Mouse (Mus musculus) T-helper 17 cell (primary cell): Measurements from ENCODE around the gene Vav1.

ENCODE experiments used
- in situ Hi-C, 2 experiments: fragments of 300-600 bp; cut with MboI, MseI; formaldehyde crosslinking; loops; 1 replicate in 1 of 2; 2 replicates in 1 of 2; pipeline ENCODE4 v1.15.1; 2025; ENCODE audit warnings: high pct_unique_total_duplicates in 2 of 2

Vav1 gene

DNA sequence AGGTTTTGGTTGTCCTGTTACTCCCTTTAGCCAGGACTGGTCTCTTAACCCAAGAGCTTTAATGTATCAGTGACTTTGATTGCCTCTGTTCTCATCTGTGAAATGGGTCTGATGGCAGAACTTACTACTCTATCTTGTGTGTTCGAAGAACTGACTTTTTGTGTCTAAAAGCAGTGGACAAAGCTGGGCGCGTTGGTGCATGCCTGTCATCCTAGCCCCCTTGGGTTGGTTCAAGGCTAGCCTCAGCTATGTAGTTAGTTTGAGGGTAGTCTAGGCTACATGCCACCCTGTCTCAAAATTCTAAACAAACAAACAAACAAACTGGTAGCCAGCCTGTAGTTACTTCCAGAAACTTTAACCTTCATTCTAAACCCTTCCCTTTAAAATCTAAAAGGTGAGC is 27.5 kb upstream of the Vav1 start:
- in situ Hi-C loops: no loop called here

GRCm38 (mm10) chr17:57253306-57253705 is 25.6 kb upstream of the Vav1 start:
- in situ Hi-C loops: no loop called here

- in situ Hi-C loops: no loop called here
Measured at GRCm38 (mm10) chr17:57255354-57255753, 23.5 kb upstream of the Vav1 start.

- in situ Hi-C loops: no loop called here
Measured at GRCm38 (mm10) chr17:57256921-57257485, 21.9 kb upstream of the Vav1 start.

DNA sequence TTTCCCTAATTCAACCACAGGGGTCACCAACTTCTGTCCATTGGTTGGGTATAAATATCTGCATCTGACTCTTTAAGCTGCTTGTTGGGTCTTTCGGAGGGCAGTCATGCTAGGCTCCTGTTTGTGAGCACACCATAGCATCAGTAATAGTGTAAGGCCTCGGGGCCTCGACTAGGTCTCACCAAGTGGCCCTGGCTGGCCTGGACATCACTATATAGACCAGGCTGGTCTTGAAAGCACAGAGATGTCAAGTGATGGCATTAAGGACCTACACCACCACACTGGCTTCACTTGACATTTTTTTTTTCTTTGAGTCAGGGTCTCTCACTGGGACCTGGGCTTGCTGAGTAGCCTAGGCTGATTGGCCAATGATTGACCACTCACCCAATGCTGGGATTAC is 20.7 kb upstream of the Vav1 start:
- in situ Hi-C loops: no loop called here

DNA sequence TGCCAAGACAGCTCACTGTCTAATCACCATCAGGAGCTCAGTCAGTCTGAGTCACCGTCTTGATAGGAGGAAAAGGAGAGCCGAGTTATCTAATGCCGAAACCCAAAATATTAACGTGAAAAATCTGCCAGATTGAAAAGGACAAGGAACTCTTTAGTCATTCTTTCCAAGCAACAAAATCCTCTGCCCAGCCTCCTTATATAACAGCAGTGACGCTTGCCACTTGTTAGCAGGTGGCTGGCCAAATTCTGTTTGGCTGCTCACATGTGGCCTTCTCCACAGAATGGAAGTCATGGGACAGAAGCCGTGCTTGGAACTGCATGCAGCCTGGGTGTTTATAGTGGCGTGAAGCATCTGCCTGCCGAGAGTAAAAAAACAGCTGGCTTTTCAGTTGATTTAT is 19.2 kb upstream of the Vav1 start:
- in situ Hi-C loops: loop anchor here in 1 of 2 experiments (5.0 kb wide), 1 partner anchor 167 kb away; no protein-coding TSS in a partner anchor

GRCm38 (mm10) chr17:57260351-57260750 is 18.5 kb upstream of the Vav1 start:
- in situ Hi-C loops: loop anchor here in 1 of 2 experiments (5.0 kb wide), 1 partner anchor 168 kb away; no protein-coding TSS in a partner anchor

- in situ Hi-C loops: loop anchor here in 1 of 2 experiments (5.0 kb wide), 1 partner anchor 169 kb away; no protein-coding TSS in a partner anchor
Measured at GRCm38 (mm10) chr17:57261286-57261685, 17.6 kb upstream of the Vav1 start.

DNA sequence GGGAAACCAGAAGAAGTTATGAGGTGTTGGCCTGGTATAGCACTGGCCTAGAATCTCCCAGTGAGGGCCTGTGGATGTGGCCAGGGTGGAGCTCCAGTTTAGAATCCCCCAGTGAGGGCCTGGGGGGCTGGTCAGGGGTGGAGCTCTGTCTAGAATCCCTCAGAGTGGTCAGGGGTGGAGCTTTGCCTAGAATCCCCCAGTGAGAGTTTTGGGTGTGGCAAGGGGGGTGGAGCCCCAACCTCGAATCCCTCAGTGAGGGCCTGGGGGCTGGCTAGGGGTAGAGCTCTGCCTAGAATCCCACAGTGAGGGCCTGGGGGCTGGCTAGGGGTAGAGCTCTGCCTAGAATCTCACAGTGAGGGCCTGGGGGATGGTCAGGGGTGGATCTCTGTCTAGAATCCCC is 17.1 kb upstream of the Vav1 start:
- in situ Hi-C loops: loop anchor here in 1 of 2 experiments (5.0 kb wide), 1 partner anchor 169 kb away; no protein-coding TSS in a partner anchor

DNA sequence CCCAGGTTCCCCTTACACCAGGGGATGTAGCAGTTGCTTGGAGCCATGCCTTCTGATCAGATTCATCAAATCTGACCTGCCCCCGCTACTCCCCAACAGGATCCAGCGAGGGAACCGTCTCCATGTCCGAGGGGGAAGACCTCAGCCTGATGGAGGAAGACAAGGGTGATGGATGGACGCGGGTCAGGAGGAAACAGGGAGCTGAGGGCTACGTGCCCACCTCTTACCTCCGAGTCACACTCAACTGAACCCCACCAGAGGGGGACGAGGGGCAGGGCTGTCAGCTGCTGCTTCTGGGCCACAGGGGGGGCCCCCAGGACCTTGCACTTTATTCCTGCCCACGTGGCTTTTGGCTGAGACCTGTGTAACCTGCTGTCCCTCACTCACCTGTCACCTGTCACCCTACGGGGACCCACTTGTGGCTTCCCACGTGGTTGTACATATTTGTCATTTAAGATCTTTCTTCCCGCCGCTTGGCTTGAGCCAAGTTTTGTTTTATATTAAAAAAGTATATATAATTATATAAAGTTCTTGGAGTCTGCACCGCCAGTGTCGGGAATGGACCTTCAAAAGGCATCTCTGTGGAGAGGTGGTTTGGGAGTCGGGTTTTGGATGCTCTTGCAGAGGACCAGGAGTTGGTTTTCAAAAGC is 15.9 kb upstream of the Vav1 start:
- in situ Hi-C loops: loop anchor here in 1 of 2 experiments (5.0 kb wide), 1 partner anchor 171 kb away; no protein-coding TSS in a partner anchor

GRCm38 (mm10) chr17:57264164-57264563 is 14.7 kb upstream of the Vav1 start:
- in situ Hi-C loops: loop anchor here in 1 of 2 experiments (5.0 kb wide), 1 partner anchor 172 kb away; no protein-coding TSS in a partner anchor

- in situ Hi-C loops: loop anchor here in 1 of 2 experiments (5.0 kb wide), 1 partner anchor 173 kb away; no protein-coding TSS in a partner anchor
Measured at GRCm38 (mm10) chr17:57264972-57265945, 13.6 kb upstream of the Vav1 start.

GRCm38 (mm10) chr17:57267556-57268126 is 11.3 kb upstream of the Vav1 start:
- in situ Hi-C loops: no loop called here

DNA sequence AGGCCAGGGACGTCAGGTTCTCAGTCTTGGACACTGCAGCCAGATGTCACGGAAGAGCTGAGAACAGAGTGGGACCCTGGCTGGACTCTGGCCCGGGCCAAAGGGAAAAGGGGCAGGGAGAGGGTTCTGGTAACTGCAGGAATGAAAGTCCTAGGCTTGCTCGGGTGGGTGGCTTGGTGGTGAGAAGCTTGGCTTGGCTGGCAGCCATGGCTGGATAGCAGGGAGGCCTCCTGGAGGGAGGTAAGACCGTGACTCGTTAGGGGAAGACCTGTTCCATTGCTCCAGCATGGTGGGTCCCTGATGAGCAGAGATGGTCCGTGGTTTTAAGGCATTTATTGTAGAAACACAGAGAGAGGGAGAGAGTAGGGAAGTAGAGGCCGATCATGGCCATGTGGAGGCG is 7.6 kb upstream of the Vav1 start:
- in situ Hi-C loops: no loop called here

DNA sequence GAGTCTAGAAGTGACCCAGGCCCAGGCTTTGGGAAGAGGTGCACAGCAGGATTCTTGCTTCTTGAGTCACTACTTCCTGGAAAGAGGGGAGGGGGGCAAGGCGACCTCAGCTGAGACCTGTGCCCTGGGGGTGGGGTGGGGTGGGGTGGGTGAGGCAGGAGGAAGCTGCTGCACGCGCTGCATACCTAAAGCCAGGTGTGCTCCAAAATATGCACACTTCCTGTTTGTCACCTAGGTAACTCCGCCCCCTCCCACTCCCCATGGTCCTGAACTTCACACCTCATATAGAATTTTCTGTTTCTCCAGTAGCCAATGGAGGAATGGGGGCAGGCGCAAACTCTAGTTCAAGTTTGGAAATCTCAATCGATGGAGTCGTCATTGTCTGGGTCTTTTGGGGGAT is 5.1 kb upstream of the Vav1 start:
- in situ Hi-C loops: no loop called here

DNA sequence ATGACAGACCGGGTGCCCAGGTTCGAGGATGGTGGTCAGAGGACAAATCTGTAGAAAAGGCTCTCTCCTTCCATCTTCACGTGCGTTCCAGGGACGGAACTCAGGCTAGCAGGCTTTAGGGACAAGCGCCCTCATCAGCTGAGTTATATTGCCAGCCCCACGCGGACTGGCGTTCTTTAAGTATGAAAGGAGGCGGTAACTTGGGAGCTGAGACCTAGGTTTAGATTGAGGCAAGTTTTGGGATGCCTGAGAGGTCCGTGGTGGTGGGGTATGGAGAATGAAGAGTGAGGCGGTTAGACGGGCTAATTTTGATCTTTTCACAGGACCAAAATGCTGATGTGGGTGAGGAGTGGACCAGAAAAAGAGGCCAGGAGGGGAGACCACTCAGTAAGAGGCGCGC is 4.2 kb upstream of the Vav1 start:
- in situ Hi-C loops: loop anchor here (25.0 kb wide), 3 partner anchors 812 to 1562 kb away; partner anchors contain the start of genes Fem1a (in 2 of the 2) and Pot1b (in 1 of the 2)

DNA sequence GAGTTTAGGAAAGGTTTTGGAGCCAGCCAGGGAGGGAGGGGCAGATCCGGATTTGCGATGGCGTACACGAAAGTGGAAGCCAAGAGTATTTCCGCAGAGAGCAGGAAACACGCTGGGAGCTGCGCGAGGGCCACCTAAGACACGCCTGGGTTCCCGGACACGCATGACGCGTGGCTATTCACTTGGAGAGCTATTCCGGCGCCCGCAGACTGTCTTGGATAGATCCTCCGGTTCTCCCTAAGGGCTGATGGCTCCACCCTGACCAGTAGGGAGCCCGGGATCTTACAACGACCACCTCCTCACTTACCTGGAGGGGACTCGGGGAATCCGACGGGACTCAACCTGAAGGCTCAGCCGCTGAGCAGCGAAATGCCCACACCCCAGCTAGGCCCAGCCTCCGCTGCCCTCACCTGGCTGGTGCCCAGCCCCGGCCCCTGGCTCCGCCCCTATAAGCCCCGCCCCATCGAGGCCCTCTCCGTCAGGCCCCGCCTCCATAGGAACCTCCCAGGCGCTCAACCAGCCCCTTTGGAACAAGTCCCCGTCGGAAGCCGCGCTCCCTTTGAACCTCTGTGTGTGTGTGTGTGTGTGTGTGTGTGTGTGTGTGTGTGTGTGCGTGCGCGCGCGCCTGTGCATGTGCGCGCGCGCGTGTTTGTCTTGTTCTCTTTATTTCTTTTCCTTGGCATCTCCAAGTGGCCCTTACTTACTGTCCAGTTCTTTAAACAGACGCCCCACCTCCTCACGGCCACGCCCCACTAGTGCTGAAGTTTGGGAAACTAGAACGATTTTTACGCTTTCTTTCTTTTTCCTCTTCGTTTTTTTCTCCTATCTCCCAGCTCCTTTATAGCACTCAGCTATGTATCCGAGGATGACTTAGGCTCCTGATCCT is 3.5 kb upstream of the Vav1 start:
- in situ Hi-C loops: loop anchor here (25.0 kb wide), 3 partner anchors 813 to 1563 kb away; partner anchors contain the start of genes Fem1a (in 2 of the 2) and Pot1b (in 1 of the 2)

GRCm38 (mm10) chr17:57275997-57276351 is 2.9 kb upstream of the Vav1 start:
- in situ Hi-C loops: loop anchor here (25.0 kb wide), 3 partner anchors 814 to 1564 kb away; partner anchors contain the start of genes Fem1a (in 2 of the 2) and Pot1b (in 1 of the 2)

- in situ Hi-C loops: loop anchor here (25.0 kb wide), 3 partner anchors 814 to 1564 kb away; partner anchors contain the start of genes Fem1a (in 2 of the 2) and Pot1b (in 1 of the 2)
Measured at GRCm38 (mm10) chr17:57276634-57277121, 2.2 kb upstream of the Vav1 start.
